8 mouse cellular contexts compared by ENCODE assay signal in the genomic region with DNA sequence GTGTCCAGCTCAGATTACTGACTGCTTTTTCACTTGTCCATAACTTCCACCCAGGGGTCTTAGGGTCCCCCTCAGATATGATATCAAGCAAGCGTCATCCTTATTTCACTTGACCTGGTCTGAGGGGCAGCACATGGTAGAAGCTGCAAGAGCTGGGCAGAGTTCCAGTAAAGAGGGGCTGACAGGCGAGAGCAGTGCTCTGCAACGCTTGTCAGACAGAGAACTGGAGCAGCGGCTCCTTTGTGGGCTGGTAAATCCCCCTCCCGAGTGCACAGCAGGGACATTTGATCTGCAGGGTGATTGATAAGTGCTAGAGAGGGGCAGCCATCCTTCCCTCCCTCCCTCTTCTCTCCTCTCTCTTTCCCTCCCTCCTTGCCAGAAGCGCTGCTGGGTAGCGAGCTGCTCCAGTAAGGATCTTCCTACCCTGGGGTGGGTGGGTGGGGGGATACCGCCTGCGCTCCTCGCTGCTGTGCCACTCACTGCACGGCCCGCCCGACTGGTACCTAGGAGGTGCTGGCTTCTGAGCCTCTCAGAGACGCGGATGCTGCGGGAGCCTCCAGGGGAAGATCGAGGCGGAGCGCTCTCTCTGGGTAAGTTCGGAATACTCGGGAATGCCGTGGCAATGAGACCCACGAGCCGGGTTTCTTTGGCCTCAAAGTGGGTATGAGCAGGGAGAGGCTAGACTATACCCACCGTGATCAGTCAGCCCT. TPM values are rescaled to one million over a fixed set of nuclear protein-coding genes. Genes with fewer than 3 reads are reported as not detected.
A peak's percentile ranks its signal among the peaks of the same experiment; 100 is the strongest.
DNase-seq lines count a peak whose midpoint lies in the region; ATAC-seq and TF ChIP-seq lines count a peak whose summit lies in the region.

A gene (plus strand): TSS at position 408 of the 710 bp plus-strand sequence.

- 14% methylated on average over 25 of the region's 25 CpGs for WGBS in kidney, embryonic 16.5 days
- 16% methylated on average over 23 of the region's 25 CpGs for WGBS in embryonic facial prominence, embryonic 13.5 days
- WGBS in midbrain, postnatal 0 days: 22% methylated on average over 24 of the region's 25 CpGs
- 11% methylated on average over 18 of the region's 25 CpGs for WGBS in lung, postnatal 0 days

- H3K9me3 ChIP-seq in kidney, embryonic 16.5 days (ENCODE audit: low read length): no peaks in the 10 kb centered on the region
- no peaks in the 10 kb centered on the region for H3K9me3 ChIP-seq in embryonic facial prominence, embryonic 13.5 days
- H3K9me3 ChIP-seq in midbrain, postnatal 0 days (ENCODE audit: low read length): no peaks in the 10 kb centered on the region
- no peaks in the 10 kb centered on the region for H3K9me3 ChIP-seq in lung, postnatal 0 days (ENCODE audit: low read length)

- H3K9ac ChIP-seq in kidney, embryonic 16.5 days (replicated peaks; ENCODE audit: low read length): 0 out of 2 replicates have a peak within 1 kb of the TSS, but pooled peaks have one; percentile 35
- H3K9ac ChIP-seq in embryonic facial prominence, embryonic 13.5 days: no peak within 1 kb of the TSS
- peak within 1 kb of the TSS; percentile 50 for H3K9ac ChIP-seq in midbrain, postnatal 0 days (replicated peaks; ENCODE audit: low read length, poor library complexity, severe bottlenecking)
- no peak within 1 kb of the TSS for H3K9ac ChIP-seq in lung, postnatal 0 days (replicated peaks; ENCODE audit: low read depth)

- H3K4me2 ChIP-seq in kidney, embryonic 16.5 days (replicated peaks; ENCODE audit: low read depth, low read length): peak within 1 kb of the TSS; percentile 59
- H3K4me2 ChIP-seq in embryonic facial prominence, embryonic 13.5 days: peak within 1 kb of the TSS; percentile 61
- H3K4me2 ChIP-seq in midbrain, postnatal 0 days (ENCODE audit: low read depth, low read length, poor library complexity, severe bottlenecking): peak within 1 kb of the TSS; percentile 60
- H3K4me2 ChIP-seq in lung, postnatal 0 days (replicated peaks; ENCODE audit: low read depth, low read length): no peak within 1 kb of the TSS

- peak; percentile 58 for ATAC-seq in kidney, embryonic 16.5 days (ENCODE audit: low FRiP score, low TSS enrichment)
- peak; percentile 48; the same call in 1 of the 2 replicates for ATAC-seq in embryonic facial prominence, embryonic 13.5 days (ENCODE audit: insufficient number of reproducible peaks, insufficient read depth, low FRiP score, low TSS enrichment, low read depth)
- peak; percentile 61 for ATAC-seq in midbrain, postnatal 0 days (ENCODE audit: low FRiP score)
- ATAC-seq in lung, postnatal 0 days: no peak

- no peaks in the 10 kb centered on the region for H3K36me3 ChIP-seq in kidney, embryonic 16.5 days (ENCODE audit: insufficient read depth, low read length)
- H3K36me3 ChIP-seq in embryonic facial prominence, embryonic 13.5 days: no peaks in the 10 kb centered on the region
- no peaks in the 10 kb centered on the region for H3K36me3 ChIP-seq in midbrain, postnatal 0 days (ENCODE audit: insufficient read depth, low read length)
- no peaks in the 10 kb centered on the region for H3K36me3 ChIP-seq in lung, postnatal 0 days (ENCODE audit: insufficient read depth, low read length)

- peak within 1 kb of the TSS; percentile 33 for H3K4me3 ChIP-seq in kidney, embryonic 16.5 days (ENCODE audit: low read length)
- peak within 1 kb of the TSS; percentile 37 for H3K4me3 ChIP-seq in embryonic facial prominence, embryonic 13.5 days
- peak within 1 kb of the TSS; percentile 58 for H3K4me3 ChIP-seq in layer of hippocampus, adult 2 months
- peak within 1 kb of the TSS; percentile 42 for H3K4me3 ChIP-seq in midbrain, postnatal 0 days (ENCODE audit: low read depth, low read length)
- H3K4me3 ChIP-seq in lung, postnatal 0 days (ENCODE audit: low read depth, low read length): no peak within 1 kb of the TSS

- TF ChIP-seq CTCF in layer of hippocampus, adult 2 months (conservative IDR thresholded peaks at IDR 0.05): 0 out of 2 replicates have a peak, but pooled peaks have one; percentile 5
- TF ChIP-seq CTCF in midbrain, postnatal 0 days (IDR thresholded peaks at IDR 0.05): no peak
- TF ChIP-seq CTCF in lung, postnatal 0 days (IDR thresholded peaks at IDR 0.05): no peak

- DNase-seq in kidney, postnatal 10 days: no peak
- DNase-seq in layer of hippocampus, adult 2 months (ENCODE audit: low spot score in 2 of 2): peak in 1 of 2 experiments; percentile 37
- peak; percentile 61 for DNase-seq in midbrain, postnatal 0 days (ENCODE audit: low spot score)
- no peak for DNase-seq in adrenal gland, postnatal 36 days
- DNase-seq in lung, postnatal 0 days (ENCODE audit: low spot score): no peak
- DNase-seq in kidney, postnatal 14 days: no peak

- TF ChIP-seq EP300 in lung, postnatal 0 days (IDR thresholded peaks at IDR 0.05): no peak

- H3K4me1 ChIP-seq in kidney, embryonic 16.5 days (ENCODE audit: insufficient read depth, low read length): no peaks in the 10 kb centered on the region
- H3K4me1 ChIP-seq in embryonic facial prominence, embryonic 13.5 days: no peaks in the 10 kb centered on the region
- no peaks in the 10 kb centered on the region for H3K4me1 ChIP-seq in midbrain, postnatal 0 days (ENCODE audit: insufficient read depth, low read length)
- H3K4me1 ChIP-seq in lung, postnatal 0 days (ENCODE audit: insufficient read depth, low read depth, low read length): no peaks in the 10 kb centered on the region

- H3K27ac ChIP-seq in kidney, embryonic 16.5 days (ENCODE audit: low read length): no peak within 1 kb of the TSS
- no peak within 1 kb of the TSS for H3K27ac ChIP-seq in embryonic facial prominence, embryonic 13.5 days
- H3K27ac ChIP-seq in layer of hippocampus, adult 2 months: peak within 1 kb of the TSS; percentile 91
- H3K27ac ChIP-seq in midbrain, postnatal 0 days (ENCODE audit: low read depth, low read length): no peak within 1 kb of the TSS
- no peak within 1 kb of the TSS for H3K27ac ChIP-seq in lung, postnatal 0 days (ENCODE audit: low read length)

- H3K27me3 ChIP-seq in kidney, embryonic 16.5 days (ENCODE audit: insufficient read depth, low read length): no peaks in the 10 kb centered on the region; the same call in 1 of the 2 replicates
- H3K27me3 ChIP-seq in embryonic facial prominence, embryonic 13.5 days: peaks cover 9% of the 10 kb centered on the region; the same call in 1 of the 2 replicates
- H3K27me3 ChIP-seq in midbrain, postnatal 0 days (ENCODE audit: insufficient read depth, low read length): no peaks in the 10 kb centered on the region
- H3K27me3 ChIP-seq in lung, postnatal 0 days (replicated peaks; ENCODE audit: insufficient read depth, low read length): no peaks in the 10 kb centered on the region

RNA-seq across cellular contexts. Expression of the gene that starts here (rescaled TPM):
- 0.49 and 0.50 TPM in 2 replicates for polyA plus RNA-seq in kidney, embryonic 16.5 days (2015; fragmentation: Nextera tagmentation; extraction: Ambion mirVana)
- 2.3 and 2.6 TPM in 2 replicates for polyA plus RNA-seq in embryonic facial prominence, embryonic 13.5 days (2015; fragmentation: Nextera tagmentation; extraction: Ambion mirVana)
- 10 to 100 TPM; 38.4 to 39.8 TPM for total RNA-seq in layer of hippocampus, adult 2 months (2021)
- 20.0 and 20.1 TPM in 2 replicates for total RNA-seq in midbrain, postnatal 0 days (2014; rRNA removed)
- polyA plus RNA-seq in midbrain, postnatal 0 days (2015; fragmentation: Nextera tagmentation; extraction: Ambion mirVana): 9.3 and 9.4 TPM in 2 replicates
- 1 to 10 TPM in 1 of 2 experiments, under 1 TPM in 1; 0.66 to 1.1 TPM for total RNA-seq in adrenal gland, postnatal 36 days (2021)
- polyA plus RNA-seq in lung, postnatal 0 days (2015; fragmentation: Nextera tagmentation; extraction: Ambion mirVana): 0.06 and 0.07 TPM in 2 replicates

Comparison
In these comparisons a context has a peak if more than half of its experiments do, and no peak if none do; other contexts are left out.
1. RNA of the gene that starts here (total RNA-seq): 38.4 to 39.8 TPM in layer of hippocampus, adult 2 months and 20.0 to 20.1 TPM in midbrain, postnatal 0 days; 0.66 to 1.1 TPM in adrenal gland, postnatal 36 days; every median in the first group is over 10 times any median in the second.
2. Peak in ATAC-seq, H3K4me3 ChIP-seq, H3K9ac ChIP-seq and H3K4me2 ChIP-seq in kidney, embryonic 16.5 days; RNA of the gene not detected or under 1 TPM.